Mouse (Mus musculus): ENCODE measurements around the gene Zbtb44.

- TF ChIP-seq CTCF (IDR thresholded peaks at IDR 0.05; ENCODE audit: borderline replicate concordance, insufficient read depth, low read depth, low read length) (no peak), POLR2A (IDR thresholded peaks at IDR 0.05; ENCODE audit: borderline replicate concordance, insufficient read depth, low read length) (no peak)
Measured at GRCm38 (mm10) chr9:31011533-31011932, 18.9 kb upstream of the Zbtb44 start.

All from cerebellum, adult 2 months (tissue).